Mouse (Mus musculus): Measurements from ENCODE around the gene Cux2.

Gene Cux2

GRCm38 (mm10) chr5:121883356-121883755 lies 166.5 kb downstream of the Cux2 start:
- DNase-seq (ENCODE audit: low read depth, low spot score), result no peak
- H3K27me3 ChIP-seq (ENCODE audit: control insufficient read depth, insufficient read depth, low read length, poor library complexity, severe bottlenecking), result no peaks in the 10 kb centered on the region

GRCm38 (mm10) chr5:121879211-121879610 lies 170.7 kb downstream of the Cux2 start:
- Histone ChIP-seq H3K27me3 (ENCODE audit: control insufficient read depth, insufficient read depth, low read length, poor library complexity, severe bottlenecking) (no peaks in the 10 kb centered on the region), H3K36me3 (ENCODE audit: control insufficient read depth, insufficient read depth, low read length, poor library complexity, severe bottlenecking) (no peaks in the 10 kb centered on the region)
- peak; percentile 72 for DNase-seq (ENCODE audit: low read depth, low spot score)

More at GRCm38 (mm10) chr5:121883356-121883755, 166.5 kb downstream of the Cux2 start:
- no peaks in the 10 kb centered on the region for H3K36me3 ChIP-seq (ENCODE audit: control insufficient read depth, insufficient read depth, low read length, poor library complexity, severe bottlenecking)

DNA sequence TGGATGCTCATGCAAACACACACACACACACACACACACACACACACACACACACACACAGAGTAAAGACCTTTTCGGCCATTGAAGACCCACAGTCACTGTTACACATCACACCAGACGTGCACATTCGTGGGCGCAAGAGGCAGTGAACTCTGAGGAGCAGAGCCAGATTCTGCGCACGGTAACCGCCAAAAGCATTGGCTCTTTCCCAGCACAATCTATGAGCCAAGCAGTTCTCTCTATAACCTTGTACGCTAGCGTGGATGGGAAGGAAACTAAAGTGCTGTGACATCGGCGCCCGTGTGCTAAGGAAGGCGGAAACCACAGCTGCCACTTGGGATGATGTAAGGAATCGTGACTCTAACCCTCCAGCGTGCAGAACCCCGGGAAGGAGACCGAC lies 171.2 kb downstream of the Cux2 start:
- H3K36me3 ChIP-seq (ENCODE audit: control insufficient read depth, insufficient read depth, low read length, poor library complexity, severe bottlenecking), result no peaks in the 10 kb centered on the region
- DNase-seq (ENCODE audit: low read depth, low spot score), result no peak
- H3K27me3 ChIP-seq (ENCODE audit: control insufficient read depth, insufficient read depth, low read length, poor library complexity, severe bottlenecking), result no peaks in the 10 kb centered on the region

GRCm38 (mm10) chr5:121876901-121877300 lies 173.0 kb downstream of the Cux2 start:
- no peaks in the 10 kb centered on the region for H3K27me3 ChIP-seq (ENCODE audit: control insufficient read depth, insufficient read depth, low read length, poor library complexity, severe bottlenecking)
- DNase-seq (ENCODE audit: low read depth, low spot score), result no peak
- H3K36me3 ChIP-seq (ENCODE audit: control insufficient read depth, insufficient read depth, low read length, poor library complexity, severe bottlenecking), result no peaks in the 10 kb centered on the region

- no peak for DNase-seq (ENCODE audit: low read depth, low spot score)
- no peaks in the 10 kb centered on the region for H3K27me3 ChIP-seq (ENCODE audit: control insufficient read depth, insufficient read depth, low read length, poor library complexity, severe bottlenecking)
- no peaks in the 10 kb centered on the region for H3K36me3 ChIP-seq (ENCODE audit: control insufficient read depth, insufficient read depth, low read length, poor library complexity, severe bottlenecking)
Measured at GRCm38 (mm10) chr5:121875041-121875440, 174.9 kb downstream of the Cux2 start.

DNA sequence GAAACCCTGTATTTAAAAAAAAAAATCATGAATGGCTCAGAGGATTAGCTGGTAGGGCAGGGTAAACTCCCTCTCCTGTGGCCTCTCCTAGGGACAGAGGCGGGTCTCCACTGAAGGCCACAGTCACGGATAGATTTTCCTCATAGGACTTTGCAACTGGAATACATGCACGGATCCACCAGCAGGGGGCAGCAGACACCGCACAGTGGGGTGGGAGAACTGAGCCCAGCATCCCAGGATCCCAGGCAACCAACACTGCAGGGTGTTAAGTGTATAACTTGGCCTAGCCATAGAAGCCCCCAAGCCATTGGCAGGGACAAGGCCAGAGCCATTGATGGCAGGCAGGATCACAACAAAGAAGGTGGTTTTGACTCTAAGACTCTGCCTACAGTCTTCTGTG lies 177.7 kb downstream of the Cux2 start:
- peak; percentile 61 for DNase-seq (ENCODE audit: low read depth, low spot score)
- Histone ChIP-seq H3K36me3 (ENCODE audit: control insufficient read depth, insufficient read depth, low read length, poor library complexity, severe bottlenecking) (no peaks in the 10 kb centered on the region), H3K27me3 (ENCODE audit: control insufficient read depth, insufficient read depth, low read length, poor library complexity, severe bottlenecking) (no peaks in the 10 kb centered on the region)

DNA sequence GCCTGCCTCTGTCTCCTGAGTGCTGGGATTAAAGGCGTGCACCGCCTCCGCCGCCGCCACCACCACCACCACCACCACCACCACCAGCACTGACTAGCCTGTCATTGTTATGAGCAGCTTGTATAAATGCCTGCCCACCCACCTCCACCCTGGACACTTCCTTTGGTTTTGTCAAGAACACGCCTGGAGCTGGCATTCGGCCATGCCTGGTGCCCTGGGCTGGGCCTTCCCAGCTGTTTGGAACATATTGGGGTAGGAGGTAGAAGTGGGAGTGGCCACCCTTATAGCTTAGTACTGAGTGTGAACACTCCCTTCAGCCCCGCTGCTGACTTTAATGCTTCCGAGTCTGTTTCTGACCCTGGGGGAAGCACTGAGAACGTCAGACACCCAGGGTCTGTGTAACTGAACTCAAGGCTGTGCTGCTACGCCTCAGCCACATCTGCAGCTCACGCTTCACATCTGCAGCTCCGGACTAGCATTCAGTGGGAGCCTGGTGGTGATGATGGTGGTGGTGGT lies 178.3 kb downstream of the Cux2 start:
- Histone ChIP-seq H3K36me3 (ENCODE audit: control insufficient read depth, insufficient read depth, low read length, poor library complexity, severe bottlenecking) (no peaks in the 10 kb centered on the region), H3K27me3 (ENCODE audit: control insufficient read depth, insufficient read depth, low read length, poor library complexity, severe bottlenecking) (no peaks in the 10 kb centered on the region)
- no peak for DNase-seq (ENCODE audit: low read depth, low spot score)

GRCm38 (mm10) chr5:121870832-121871231 lies 179.1 kb downstream of the Cux2 start:
- Histone ChIP-seq H3K36me3 (ENCODE audit: control insufficient read depth, insufficient read depth, low read length, poor library complexity, severe bottlenecking) (no peaks in the 10 kb centered on the region), H3K27me3 (ENCODE audit: control insufficient read depth, insufficient read depth, low read length, poor library complexity, severe bottlenecking) (no peaks in the 10 kb centered on the region)
- DNase-seq (ENCODE audit: low read depth, low spot score), result no peak

DNA sequence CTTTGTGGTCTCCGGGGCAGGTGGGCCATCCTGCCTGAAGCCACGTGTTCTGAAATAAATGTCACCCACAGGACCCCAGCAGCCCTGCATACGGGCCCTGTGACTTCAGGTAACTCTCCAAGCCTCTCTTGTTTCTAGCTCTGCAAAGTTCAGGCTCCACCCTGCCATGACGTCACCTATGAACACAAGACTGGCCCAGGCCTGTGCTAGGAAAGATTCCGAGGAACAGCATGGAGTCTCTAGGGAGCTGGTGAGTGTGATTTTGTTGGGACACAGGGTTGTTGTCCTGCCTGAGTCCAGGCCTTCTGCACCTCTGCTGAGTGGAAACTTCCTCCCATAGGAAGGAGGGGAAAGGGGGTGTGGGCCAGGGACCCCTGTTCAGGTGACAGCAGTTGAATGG lies 181.9 kb downstream of the Cux2 start:
- no peaks in the 10 kb centered on the region; the same call in 1 of the 2 replicates for H3K36me3 ChIP-seq (ENCODE audit: control insufficient read depth, insufficient read depth, low read length, poor library complexity, severe bottlenecking)
- no peak for DNase-seq (ENCODE audit: low read depth, low spot score)
- H3K27me3 ChIP-seq (ENCODE audit: control insufficient read depth, insufficient read depth, low read length, poor library complexity, severe bottlenecking), result no peaks in the 10 kb centered on the region

DNA sequence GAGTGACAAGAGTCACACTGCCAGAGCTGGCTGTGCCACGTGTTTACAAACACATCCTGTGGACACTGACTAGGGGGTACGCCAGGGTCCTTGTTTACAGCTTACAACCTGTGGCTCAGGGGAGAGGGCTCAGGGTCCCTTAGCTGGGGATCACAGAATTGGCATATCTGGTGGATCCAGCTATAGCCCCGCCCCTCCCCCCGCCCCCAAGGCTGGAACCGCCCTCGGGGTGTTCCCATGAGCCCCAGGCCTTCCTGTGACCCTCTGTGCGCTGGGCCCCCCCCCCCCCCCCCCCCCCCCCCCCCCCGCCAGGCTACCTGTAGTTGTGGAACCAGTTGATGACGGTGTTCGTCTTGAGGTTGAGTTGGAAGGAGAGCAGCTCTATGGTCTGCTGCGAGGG lies 185.6 kb downstream of the Cux2 start:
- no peaks in the 10 kb centered on the region for H3K27me3 ChIP-seq (ENCODE audit: control insufficient read depth, insufficient read depth, low read length, poor library complexity, severe bottlenecking)
- H3K36me3 ChIP-seq (ENCODE audit: control insufficient read depth, insufficient read depth, low read length, poor library complexity, severe bottlenecking), result no peaks in the 10 kb centered on the region; the same call in 1 of the 2 replicates
- DNase-seq (ENCODE audit: low read depth, low spot score), result no peak

GRCm38 (mm10) chr5:121861964-121862363 lies 187.9 kb downstream of the Cux2 start:
- H3K36me3 ChIP-seq (ENCODE audit: control insufficient read depth, insufficient read depth, low read length, poor library complexity, severe bottlenecking), result no peaks in the 10 kb centered on the region; the same call in 1 of the 2 replicates
- no peak for DNase-seq (ENCODE audit: low read depth, low spot score)

DNA sequence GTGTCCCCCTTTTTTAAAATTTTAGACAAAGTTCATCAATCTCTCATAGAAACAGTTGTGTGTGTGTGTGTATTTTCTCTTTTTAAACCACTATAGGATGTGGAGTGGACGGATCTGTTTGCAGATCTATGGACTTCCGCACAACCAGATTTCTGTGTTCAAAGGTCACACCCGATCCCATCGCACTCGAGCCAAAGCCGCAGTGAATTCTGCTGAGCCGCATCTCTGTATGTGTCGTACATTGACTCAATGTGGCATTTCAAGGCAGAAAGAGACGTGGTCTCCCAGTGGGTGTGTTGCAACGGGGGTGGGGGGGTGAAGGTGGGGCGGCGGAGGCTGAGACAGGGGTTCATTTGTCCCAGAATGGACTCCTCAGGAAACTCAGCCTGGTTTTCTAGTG lies 191.5 kb downstream of the Cux2 start:
- no peak for DNase-seq (ENCODE audit: low read depth, low spot score)
- no peaks in the 10 kb centered on the region for H3K27me3 ChIP-seq (ENCODE audit: control insufficient read depth, insufficient read depth, low read length, poor library complexity, severe bottlenecking)
- H3K36me3 ChIP-seq (ENCODE audit: control insufficient read depth, insufficient read depth, low read length, poor library complexity, severe bottlenecking), result no peaks in the 10 kb centered on the region; the same call in 1 of the 2 replicates

More at GRCm38 (mm10) chr5:121861964-121862363, 187.9 kb downstream of the Cux2 start:
- H3K27me3 ChIP-seq (ENCODE audit: control insufficient read depth, insufficient read depth, low read length, poor library complexity, severe bottlenecking), result no peaks in the 10 kb centered on the region

- H3K27me3 ChIP-seq (ENCODE audit: control insufficient read depth, insufficient read depth, low read length, poor library complexity, severe bottlenecking), result no peaks in the 10 kb centered on the region
- DNase-seq (ENCODE audit: low read depth, low spot score), result no peak
- no peaks in the 10 kb centered on the region for H3K36me3 ChIP-seq (ENCODE audit: control insufficient read depth, insufficient read depth, low read length, poor library complexity, severe bottlenecking)
Measured at GRCm38 (mm10) chr5:121856740-121857139, 193.2 kb downstream of the Cux2 start.

DNA sequence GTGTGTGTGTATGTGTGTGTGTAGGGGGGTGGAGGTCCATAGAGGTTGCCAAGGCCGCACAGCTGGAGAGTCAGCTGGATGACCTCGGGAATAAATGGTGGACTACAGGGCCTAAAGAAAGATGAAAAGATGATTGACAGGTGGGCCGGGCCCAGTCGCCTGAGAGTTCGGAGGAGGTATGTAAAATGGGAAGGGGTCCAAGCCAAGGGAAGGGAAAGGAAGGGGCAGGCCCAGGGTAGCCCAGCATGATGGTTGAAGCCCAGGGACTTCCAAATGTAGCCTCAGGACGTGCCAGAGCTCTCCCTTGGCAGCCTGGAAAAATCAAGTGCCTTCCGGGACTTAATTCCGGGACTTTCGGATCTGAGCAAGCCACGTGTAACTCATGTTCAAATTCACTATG lies 195.1 kb downstream of the Cux2 start:
- Histone ChIP-seq H3K36me3 (ENCODE audit: control insufficient read depth, insufficient read depth, low read length, poor library complexity, severe bottlenecking) (no peaks in the 10 kb centered on the region), H3K27me3 (ENCODE audit: control insufficient read depth, insufficient read depth, low read length, poor library complexity, severe bottlenecking) (no peaks in the 10 kb centered on the region)
- DNase-seq (ENCODE audit: low read depth, low spot score), result no peak

- no peaks in the 10 kb centered on the region for H3K27me3 ChIP-seq (ENCODE audit: control insufficient read depth, insufficient read depth, low read length, poor library complexity, severe bottlenecking)
- DNase-seq (ENCODE audit: low read depth, low spot score), result no peak
- H3K36me3 ChIP-seq (ENCODE audit: control insufficient read depth, insufficient read depth, low read length, poor library complexity, severe bottlenecking), result no peaks in the 10 kb centered on the region
Measured at GRCm38 (mm10) chr5:121853368-121854051, 196.4 kb downstream of the Cux2 start.
